Mouse (Mus musculus): ENCODE measurements at regions not wholly inside any gene's neighbourhood (a gene's known extent, or its start where the extent isn't known, plus 50 kb on each side); places are given as distances from the start of the nearest gene placed in this dataset.

- no peak for DNase-seq (ENCODE audit: low spot score in 2 of 2)
- intact Hi-C loops (cut with DNase I) = no loop called here
These were observed 129.4 kb downstream of the Zpld1 start for GRCm38 (mm10) chr16:55168433-55168832.

GRCm38 (mm10) chr16:55166181-55166848 is 131.5 kb downstream of the Zpld1 start:
- intact Hi-C loops (cut with DNase I) = no loop called here
- no peak for DNase-seq (ENCODE audit: low spot score in 2 of 2)

GRCm38 (mm10) chr16:55162926-55163325 is 134.9 kb downstream of the Zpld1 start:
- no peak for DNase-seq (ENCODE audit: low spot score in 2 of 2)
- intact Hi-C loops (cut with DNase I) = no loop called here

- DNase-seq (ENCODE audit: low spot score in 2 of 2) = peak; percentile 7 to 13
- intact Hi-C loops (cut with DNase I) = loop anchor here (5.0 kb wide), 1 partner anchor 316 kb away; no protein-coding TSS in a partner anchor
These were observed 146.1 kb downstream of the Zpld1 start for GRCm38 (mm10) chr16:55151726-55152125.

GRCm38 (mm10) chr16:55142431-55143173 is 155.2 kb downstream of the Zpld1 start:
- intact Hi-C loops (cut with DNase I) = no loop called here
- no peak for DNase-seq (ENCODE audit: low spot score in 2 of 2)

- no peak for DNase-seq (ENCODE audit: low spot score in 2 of 2)
- intact Hi-C loops (cut with DNase I) = no loop called here
These were observed 162.8 kb downstream of the Zpld1 start for GRCm38 (mm10) chr16:55134961-55135360.

GRCm38 (mm10) chr16:55097651-55098050 is 200.1 kb downstream of the Zpld1 start:
- no peak for DNase-seq (ENCODE audit: low spot score in 2 of 2)
- intact Hi-C loops (cut with DNase I) = no loop called here

- DNase-seq (ENCODE audit: low spot score in 2 of 2) = no peak
- intact Hi-C loops (cut with DNase I) = no loop called here
These were observed 210.3 kb downstream of the Zpld1 start for GRCm38 (mm10) chr16:55087461-55087860.

- intact Hi-C loops (cut with DNase I) = no loop called here
- DNase-seq (ENCODE audit: low spot score in 2 of 2) = no peak
These were observed 221.6 kb downstream of the Zpld1 start for GRCm38 (mm10) chr16:55076172-55076571.

- peak; percentile 11 to 13 for DNase-seq (ENCODE audit: low spot score in 2 of 2)
- intact Hi-C loops (cut with DNase I) = no loop called here
These were observed 258.0 kb downstream of the Zpld1 start for GRCm38 (mm10) chr16:55039777-55040176.

- intact Hi-C loops (cut with DNase I) = no loop called here
- peak; percentile 31 for DNase-seq (ENCODE audit: low spot score in 2 of 2)
These were observed 296.0 kb downstream of the Zpld1 start for GRCm38 (mm10) chr16:55001661-55002289.

GRCm38 (mm10) chr16:54991595-54992240 is 306.1 kb downstream of the Zpld1 start:
- no peak for DNase-seq (ENCODE audit: low spot score in 2 of 2)
- intact Hi-C loops (cut with DNase I) = no loop called here

- peak; percentile 53 to 63 for DNase-seq (ENCODE audit: low spot score in 2 of 2)
- intact Hi-C loops (cut with DNase I) = loop anchor here (10.0 kb wide), 1 partner anchor 481 kb away; no protein-coding TSS in a partner anchor
These were observed 314.0 kb downstream of the Zpld1 start for GRCm38 (mm10) chr16:54983759-54984218.

GRCm38 (mm10) chr16:54970356-54970755 is 327.4 kb downstream of the Zpld1 start:
- intact Hi-C loops (cut with DNase I) = no loop called here
- DNase-seq (ENCODE audit: low spot score in 2 of 2) = peak; percentile 39 to 53

GRCm38 (mm10) chr16:54943808-54944315 is 353.9 kb downstream of the Zpld1 start:
- intact Hi-C loops (cut with DNase I) = no loop called here
- peak; percentile 19 to 20 for DNase-seq (ENCODE audit: low spot score in 2 of 2)

- intact Hi-C loops (cut with DNase I) = no loop called here
These were observed 369.5 kb downstream of the Zpld1 start for GRCm38 (mm10) chr16:54928259-54928658.

GRCm38 (mm10) chr16:54902911-54903310 is 394.9 kb downstream of the Zpld1 start:
- intact Hi-C loops (cut with DNase I) = no loop called here
- no peak for DNase-seq (ENCODE audit: low spot score in 2 of 2)

More at GRCm38 (mm10) chr16:54928259-54928658, 369.5 kb downstream of the Zpld1 start:
- peak in 1 of 2 experiments; percentile 9 for DNase-seq (ENCODE audit: low spot score in 2 of 2)

- DNase-seq (ENCODE audit: low spot score in 2 of 2) = no peak
- intact Hi-C loops (cut with DNase I) = no loop called here
These were observed 396.3 kb downstream of the Zpld1 start for GRCm38 (mm10) chr16:54901461-54901860.

- intact Hi-C loops (cut with DNase I) = no loop called here
- no peak for DNase-seq (ENCODE audit: low spot score in 2 of 2)
These were observed 403.1 kb downstream of the Zpld1 start for GRCm38 (mm10) chr16:54894661-54895060.

GRCm38 (mm10) chr16:54857369-54857768 is 440.4 kb downstream of the Zpld1 start:
- intact Hi-C loops (cut with DNase I) = no loop called here
- no peak for DNase-seq (ENCODE audit: low spot score in 2 of 2)

Data from left cerebral cortex, postnatal 36 days (tissue).